Mouse (Mus musculus) yolk sac, embryonic 10.5 days (tissue): Measurements from ENCODE around the gene Phf2.
"Not testable (repeated sequence)": the region's sequence is repeated elsewhere in the genome, so short reads cannot be mapped to it uniquely, and the experiment has no call there.

Source experiments
- DNase-seq: peaks from one replicate; pipeline ENCODE4 v3.0.0-alpha.2; 2017; ENCODE audit warnings: low spot score

Gene Phf2

DNA sequence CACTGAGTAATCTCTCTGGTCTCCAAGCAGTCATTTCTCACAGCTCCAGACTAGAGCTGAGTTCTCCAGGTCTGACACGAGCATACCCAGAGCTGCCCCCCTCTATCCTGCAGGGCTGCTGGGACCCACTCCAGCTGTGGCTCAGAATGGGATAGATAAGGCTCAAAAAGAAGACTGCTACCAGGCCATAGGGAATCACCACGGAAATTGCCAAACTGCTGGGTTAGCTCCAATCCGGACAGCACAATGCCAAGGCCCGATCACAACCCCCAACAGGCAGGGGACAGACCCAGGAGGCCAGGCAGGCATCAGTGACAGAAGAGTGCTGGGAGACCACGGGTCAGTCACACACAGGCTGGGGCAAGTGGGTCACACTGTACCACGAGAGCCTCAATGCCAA is 12.9 kb downstream of the Phf2 start:
- DNase-seq: no peak

DNA sequence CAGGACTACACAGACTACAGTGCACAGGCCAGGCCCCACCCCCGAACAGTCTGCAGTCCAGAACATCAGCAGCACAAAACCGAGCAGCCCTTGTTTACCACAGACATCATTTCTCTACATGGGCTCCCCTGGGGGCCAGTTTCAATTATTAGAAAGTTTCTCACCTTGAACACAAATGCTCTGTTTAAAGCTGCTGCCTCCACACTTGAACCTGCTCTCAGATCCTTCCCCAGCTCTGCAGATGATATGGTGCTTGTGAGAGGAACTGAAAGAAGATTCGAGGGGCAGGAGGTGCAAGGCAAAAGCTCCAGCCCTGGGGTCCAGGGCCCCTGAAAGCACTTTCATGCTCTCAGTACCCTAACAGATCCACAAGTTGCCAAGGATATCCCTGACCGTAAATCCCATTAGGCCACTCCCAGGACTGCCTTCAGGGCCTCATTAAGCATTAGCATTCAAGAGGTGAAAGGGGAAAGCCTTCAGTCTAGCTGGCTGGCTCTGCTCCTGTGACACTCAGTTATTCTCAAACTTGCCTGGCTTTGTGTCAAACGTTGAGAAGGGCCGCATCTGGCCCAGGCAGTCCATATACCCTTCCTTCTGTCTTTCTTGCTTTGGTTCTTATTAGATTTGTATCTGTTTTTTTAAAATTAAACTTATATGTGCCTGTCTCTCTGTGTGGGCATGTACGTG is 13.5 kb downstream of the Phf2 start:
- DNase-seq: no peak

DNA sequence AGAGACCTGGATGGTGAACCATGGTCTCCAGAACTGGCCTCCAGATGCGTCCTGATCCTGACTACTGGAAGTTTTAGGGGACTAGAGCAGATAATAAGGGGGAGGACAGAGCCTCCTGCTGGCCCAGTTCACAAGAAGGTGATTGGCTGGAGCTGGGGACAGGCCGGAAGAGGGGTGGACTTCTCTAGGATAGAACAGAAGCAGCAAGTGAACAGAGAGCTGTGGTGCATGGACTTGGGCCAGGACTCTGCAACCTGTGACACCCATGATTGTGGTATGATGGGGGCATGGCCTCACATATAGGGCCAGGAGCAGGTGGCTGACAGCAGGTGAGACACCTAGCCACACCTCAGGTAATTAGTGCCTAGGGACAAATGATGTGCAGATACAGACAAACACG is 17.0 kb downstream of the Phf2 start:
- DNase-seq: peak; percentile 54

- peak; percentile 81 for DNase-seq
Observed at GRCm38 (mm10) chr13:48853475-48853874, 17.4 kb downstream of the Phf2 start.

- DNase-seq: no peak
Observed at GRCm38 (mm10) chr13:48852859-48853258, 18.1 kb downstream of the Phf2 start.

GRCm38 (mm10) chr13:48851719-48852118 is 19.2 kb downstream of the Phf2 start:
- DNase-seq: no peak

DNA sequence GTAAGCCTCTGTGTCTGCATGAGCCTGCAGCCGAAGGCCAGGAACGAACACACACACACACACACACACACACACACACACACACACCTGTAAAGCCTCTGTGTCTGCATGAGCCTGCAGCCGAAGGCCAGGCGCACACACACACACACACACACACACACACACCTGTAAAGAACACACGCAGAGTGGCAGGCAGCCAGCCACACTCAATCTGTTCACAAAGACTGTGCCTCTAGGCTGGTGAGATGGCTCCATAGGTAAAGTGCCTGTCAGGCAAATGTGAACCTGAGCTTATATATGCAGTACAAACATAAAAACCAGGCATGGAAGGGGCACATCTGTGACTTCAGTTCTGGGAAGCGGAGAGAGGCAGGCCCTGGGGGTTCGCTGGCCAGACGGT is 20.1 kb downstream of the Phf2 start:
- no peak for DNase-seq

- no peak for DNase-seq
Observed at GRCm38 (mm10) chr13:48850326-48850725, 20.6 kb downstream of the Phf2 start.

DNA sequence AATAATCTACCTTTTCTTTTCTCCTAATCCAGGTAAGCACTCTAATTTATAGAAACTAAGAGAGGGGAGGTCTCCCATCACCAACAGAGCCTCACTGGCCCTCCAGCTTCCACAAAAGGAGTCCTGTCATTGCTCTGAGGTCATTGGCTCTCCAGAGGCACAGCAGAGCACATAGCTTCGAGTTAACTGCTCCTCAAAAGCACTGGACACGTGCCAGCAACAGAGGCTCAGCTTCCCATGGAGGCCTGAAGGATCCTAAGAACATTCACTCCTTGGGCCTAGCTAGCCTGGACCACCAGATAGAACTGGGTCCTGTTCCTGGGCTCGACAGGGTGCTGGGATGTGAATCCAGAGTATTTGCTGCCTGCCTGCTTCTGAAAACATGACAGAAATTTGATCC is 21.8 kb downstream of the Phf2 start:
- DNase-seq: no peak

GRCm38 (mm10) chr13:48845308-48845707 is 25.6 kb downstream of the Phf2 start:
- no peak for DNase-seq

- no peak for DNase-seq
Observed at GRCm38 (mm10) chr13:48843530-48843929, 27.4 kb downstream of the Phf2 start.

- no peak for DNase-seq
Observed at GRCm38 (mm10) chr13:48841905-48842592, 28.9 kb downstream of the Phf2 start.

DNA sequence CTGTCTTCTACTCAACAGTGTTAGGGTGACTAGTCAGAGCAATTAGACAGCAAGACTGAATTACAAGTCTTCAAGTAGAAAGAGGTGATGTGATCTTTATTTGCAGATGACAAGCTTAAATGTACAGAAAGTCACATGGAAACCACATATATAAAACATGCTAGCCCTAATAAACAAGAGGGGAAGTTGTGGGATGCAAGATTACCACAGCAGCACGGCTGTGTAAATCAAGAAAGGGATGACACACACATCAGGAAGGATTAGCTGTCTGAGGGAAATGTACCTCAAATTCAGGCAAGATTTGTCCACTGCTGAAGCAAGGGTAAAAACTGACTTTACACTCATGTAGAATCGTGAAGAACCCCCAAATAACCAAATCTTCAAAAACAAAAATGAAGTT is 32.6 kb downstream of the Phf2 start:
- no peak for DNase-seq

- DNase-seq: no peak
Observed at GRCm38 (mm10) chr13:48837537-48837936, 33.4 kb downstream of the Phf2 start.

- no peak for DNase-seq
Observed at GRCm38 (mm10) chr13:48830528-48831250, 40.2 kb downstream of the Phf2 start.

DNA sequence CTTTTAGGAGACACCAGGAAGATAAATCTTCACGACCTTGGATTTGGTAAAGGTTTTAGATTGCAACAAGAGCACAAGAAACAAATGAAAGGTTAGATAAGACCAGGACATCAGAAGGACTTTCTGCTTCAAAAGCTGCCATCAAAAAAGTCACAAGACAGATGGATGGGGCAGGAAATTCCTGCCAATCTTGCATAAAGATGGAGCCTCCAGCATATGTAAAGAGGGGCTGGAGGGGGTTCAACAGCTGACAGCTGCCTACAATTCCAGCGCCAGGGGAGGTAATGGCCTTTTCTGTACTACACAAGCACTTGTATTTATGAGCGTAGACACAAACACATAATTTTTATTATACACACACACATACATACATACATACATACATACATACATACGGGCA is 41.1 kb downstream of the Phf2 start:
- DNase-seq: no peak

- DNase-seq: no peak
Observed at GRCm38 (mm10) chr13:48822871-48823270, 48.0 kb downstream of the Phf2 start.

DNA sequence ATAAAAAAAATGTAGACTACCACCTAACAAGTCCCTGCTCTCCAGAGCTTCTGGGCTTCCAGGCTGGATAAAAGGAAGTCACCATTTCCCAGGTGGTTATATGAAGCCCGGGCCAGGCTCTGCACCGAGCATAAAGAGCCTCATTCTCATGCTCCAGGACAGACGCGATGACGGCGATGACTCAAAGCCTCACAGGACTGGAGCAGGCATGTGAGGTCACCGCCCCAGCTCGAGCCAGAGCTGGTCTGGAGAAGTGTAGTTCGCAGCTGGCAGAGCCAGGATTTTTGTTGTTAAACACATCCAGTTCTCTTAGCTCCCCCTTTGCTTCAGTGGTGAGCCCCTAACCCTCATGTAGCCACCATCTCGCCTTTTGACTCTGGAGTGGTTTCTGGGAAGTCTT is 48.6 kb downstream of the Phf2 start:
- no peak for DNase-seq

DNA sequence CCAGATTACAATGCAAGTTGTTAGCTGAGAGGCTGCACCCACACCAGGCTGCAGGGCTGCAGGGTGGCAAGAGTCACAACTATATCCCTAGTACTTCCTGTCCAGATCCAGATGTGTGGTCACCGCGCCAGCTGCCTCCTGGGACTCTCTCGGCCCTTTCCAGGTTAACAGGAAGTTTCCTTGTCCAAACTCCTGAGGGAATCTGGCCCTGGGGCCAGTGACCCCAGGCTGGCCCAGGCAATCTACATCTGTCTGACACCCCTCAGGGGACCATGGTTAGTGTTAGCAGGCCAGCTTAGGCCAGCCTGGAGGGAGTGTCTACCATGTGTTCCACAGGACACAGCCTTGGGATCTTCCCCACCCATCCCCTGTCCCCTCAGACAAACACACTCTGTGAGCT is 51.8 kb downstream of the Phf2 start:
- DNase-seq: no peak

DNA sequence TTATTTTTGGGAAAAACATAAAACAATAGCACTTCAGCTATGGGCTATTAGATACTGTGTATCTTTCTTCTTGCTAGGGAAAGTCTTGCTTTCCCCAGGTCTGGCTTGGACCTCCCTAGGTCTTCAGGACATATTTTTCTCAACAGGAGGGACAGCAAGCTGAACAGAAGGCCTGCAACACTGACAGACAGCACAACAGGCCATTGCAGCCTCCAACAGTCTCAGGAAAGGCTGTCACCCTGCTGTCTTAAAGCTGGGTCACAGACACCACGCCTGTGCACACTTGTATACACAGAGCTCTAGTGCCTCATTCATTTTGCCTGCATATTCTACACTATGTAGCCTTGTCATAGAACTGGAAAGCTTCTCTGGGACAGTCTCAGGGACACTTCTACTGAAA is 56.5 kb downstream of the Phf2 start:
- no peak for DNase-seq

DNA sequence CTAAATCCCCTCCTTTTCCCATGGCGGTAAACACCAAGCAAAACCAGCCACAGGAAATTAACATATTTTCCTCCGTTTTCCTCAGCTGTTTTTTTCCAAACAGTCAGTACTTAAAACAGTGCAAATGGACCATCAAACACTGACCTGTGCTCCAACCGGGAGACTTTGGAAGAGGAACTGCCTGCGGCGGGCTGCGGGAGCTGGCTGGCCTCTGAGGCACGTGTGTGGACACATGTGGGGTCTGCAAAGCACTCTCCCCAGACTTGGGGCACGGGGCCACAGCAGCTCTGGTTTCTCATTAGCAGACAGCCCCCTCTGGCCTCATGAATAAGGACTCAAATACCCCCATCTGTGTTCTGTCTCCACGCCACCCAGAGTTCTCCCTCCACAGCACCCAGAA is 59.9 kb downstream of the Phf2 start:
- no peak for DNase-seq

DNA sequence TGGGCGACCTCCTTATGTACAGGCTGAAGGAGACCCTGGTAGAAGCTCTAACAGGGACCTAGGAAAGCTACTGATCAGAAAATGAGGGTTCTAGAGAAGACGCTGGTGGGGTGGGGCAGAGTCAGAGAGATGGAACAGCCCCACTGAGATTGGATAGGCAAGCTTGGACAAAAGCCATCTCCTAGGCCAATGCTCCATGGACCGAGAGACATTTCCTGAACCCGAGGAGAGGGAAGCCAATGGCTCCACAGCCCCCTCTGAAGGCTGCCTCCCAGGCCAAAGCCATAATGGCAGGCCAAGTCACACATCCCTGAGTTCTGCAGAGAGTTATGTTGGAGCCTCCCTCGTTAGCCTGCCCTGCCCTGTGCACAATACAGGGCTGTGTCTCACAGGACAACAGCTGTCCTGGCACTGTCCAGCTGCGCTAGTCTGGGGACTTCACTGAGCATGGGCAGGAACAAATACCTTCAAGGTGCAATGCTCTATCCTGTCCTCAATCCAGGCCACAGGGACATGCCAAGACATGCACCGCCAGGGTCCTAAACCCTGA is 60.6 kb downstream of the Phf2 start:
- no peak for DNase-seq

DNA sequence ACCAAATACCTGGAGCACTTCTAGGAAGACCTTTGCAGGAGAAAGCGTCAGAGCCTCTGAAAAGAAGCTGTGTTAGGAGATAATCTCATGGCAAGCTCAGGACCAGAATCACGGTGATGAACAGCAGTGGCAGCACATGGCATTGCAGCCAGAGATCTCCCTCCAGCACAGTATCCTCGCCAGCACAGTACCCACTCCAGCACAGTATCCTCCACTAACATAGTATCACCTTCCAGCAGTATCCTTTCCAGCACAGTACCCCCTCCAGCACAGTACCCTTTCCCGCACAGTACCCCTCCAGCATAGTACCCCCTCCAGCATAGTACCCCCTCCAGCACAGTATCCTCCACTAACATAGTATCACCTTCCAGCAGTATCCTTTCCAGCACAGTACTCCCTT is 61.3 kb downstream of the Phf2 start:
- DNase-seq: not testable (repeated sequence)
